Mouse (Mus musculus): ENCODE measurements around the gene Ralgapa2.

- TF ChIP-seq CTCF (conservative IDR thresholded peaks at IDR 0.05 in 1 of 2, IDR thresholded peaks at IDR 0.05 in 1 of 2; ENCODE audit: low read depth in 2 of 2, low read length in 2 of 2) (no peak), POLR2A (IDR thresholded peaks at IDR 0.05; ENCODE audit: low read depth, low read length) (no peak), NRF1 (IDR thresholded peaks at IDR 0.05; ENCODE audit: low read depth, low read length) (no peak), MYC (IDR thresholded peaks at IDR 0.05; ENCODE audit: low read depth, low read length) (no peak), MAX (IDR thresholded peaks at IDR 0.05; ENCODE audit: low read length) (no peak), USF1 (IDR thresholded peaks at IDR 0.05; ENCODE audit: low read depth, low read length) (no peak), ZKSCAN1 (IDR thresholded peaks at IDR 0.05; ENCODE audit: borderline replicate concordance, low read depth, low read length) (no peak), ZC3H11A (IDR thresholded peaks at IDR 0.05; ENCODE audit: low read depth, low read length) (no peak), NELFE (IDR thresholded peaks at IDR 0.05; ENCODE audit: low read depth, low read length) (no peak), EP300 (IDR thresholded peaks at IDR 0.05; ENCODE audit: low read length) (no peak), ZNF384 (IDR thresholded peaks at IDR 0.05; ENCODE audit: low read depth, low read length) (no peak), TCF12 (IDR thresholded peaks at IDR 0.05; ENCODE audit: low read depth, low read length) (no peak), ELF1 (IDR thresholded peaks at IDR 0.05; ENCODE audit: low read depth, low read length) (no peak), MEF2A (IDR thresholded peaks at IDR 0.05; ENCODE audit: borderline replicate concordance, low read depth, low read length) (no peak)
These were observed 266.7 kb downstream of the Ralgapa2 start for GRCm38 (mm10) chr2:146245401-146245800.
